Mouse (Mus musculus) liver, embryonic 12.5 days (tissue): ENCODE data around the gene Dnajc10. TPM values are rescaled to one million over a fixed set of nuclear protein-coding genes. Genes with fewer than 3 reads are reported as not detected.

ENCODE experiments used
- ATAC-seq: fragments of 200-750 bp; cut with Nextera tagmentation; 2 replicates; pipeline ENCODE4 v1.8.0; 2017; ENCODE audit warnings: moderate number of reproducible peaks, mild to moderate bottlenecking, moderate library complexity
- H3K27ac ChIP-seq: fragments of 300-500 bp; sonication (generic); 2 replicates; pipeline ENCODE4 v1.5.1; 2016; ENCODE audit warnings: mild to moderate bottlenecking
- H3K27me3 ChIP-seq: fragments of 300-500 bp; sonication (generic); replicated peaks from 2 replicates; pipeline ENCODE4 v1.6.1; 2016; ENCODE audit warnings: mild to moderate bottlenecking, moderate library complexity
- H3K36me3 ChIP-seq: fragments of 300-500 bp; sonication (generic); 2 replicates; pipeline ENCODE4 v1.6.1; 2016; ENCODE audit warnings: mild to moderate bottlenecking, moderate library complexity
- H3K4me1 ChIP-seq: fragments of 300-500 bp; sonication (generic); 2 replicates; pipeline ENCODE4 v1.6.1; 2016
- H3K4me2 ChIP-seq: fragments of 300-500 bp; sonication (generic); 2 replicates; pipeline ENCODE4 v1.6.1; 2016; ENCODE audit warnings: mild to moderate bottlenecking, moderate library complexity
- H3K4me3 ChIP-seq: fragments of 300-500 bp; sonication (generic); 2 replicates; pipeline ENCODE4 v1.5.1; 2016; ENCODE audit warnings: mild to moderate bottlenecking, moderate library complexity
- H3K9ac ChIP-seq: fragments of 300-500 bp; sonication (generic); 2 replicates; pipeline ENCODE4 v1.6.1; 2016; ENCODE audit warnings: mild to moderate bottlenecking, moderate library complexity
- H3K9me3 ChIP-seq: fragments of 300-500 bp; sonication (generic); replicated peaks from 2 replicates; pipeline ENCODE4 v1.6.1; 2016; ENCODE audit warnings: mild to moderate bottlenecking, moderate library complexity
- WGBS: fragments of 180-500 bp; shearing (Covaris S2); methylation state at CpG from one replicate; pipeline ENCODE4 v1.1.7; 2016; ENCODE audit not compliant: insufficient replicate concordance; 5-methylcytosine and 5-hydroxymethylcytosine counted together
- polyA plus RNA-seq: library from polyadenylated mRNA; unstranded; fragments of >200 nt; fragmentation: Nextera tagmentation; extraction: Ambion mirVana; gene quantifications from 2 replicates; pipeline ENCODE4 v1.2.1, GENCODE M21; 2016

The Dnajc10 gene
- polyA plus RNA-seq, 1 experiment from 2014 or later, result 28.9 TPM

- Histone ChIP-seq H3K27ac (no peak overlapping the region), H3K4me1 (no peaks in the 10 kb centered on the region), H3K9ac (no peak overlapping the region), H3K4me3 (no peak overlapping the region), H3K4me2 (no peak overlapping the region), H3K9me3 (no peaks in the 10 kb centered on the region), H3K27me3 (no peaks in the 10 kb centered on the region), H3K36me3 (no peaks in the 10 kb centered on the region)
- WGBS, result 75% methylated on average over 2 of the region's 2 CpGs
- ATAC-seq, result no peak
These were observed 11.3 kb upstream of the Dnajc10 start for GRCm38 (mm10) chr2:80303957-80304356.

DNA sequence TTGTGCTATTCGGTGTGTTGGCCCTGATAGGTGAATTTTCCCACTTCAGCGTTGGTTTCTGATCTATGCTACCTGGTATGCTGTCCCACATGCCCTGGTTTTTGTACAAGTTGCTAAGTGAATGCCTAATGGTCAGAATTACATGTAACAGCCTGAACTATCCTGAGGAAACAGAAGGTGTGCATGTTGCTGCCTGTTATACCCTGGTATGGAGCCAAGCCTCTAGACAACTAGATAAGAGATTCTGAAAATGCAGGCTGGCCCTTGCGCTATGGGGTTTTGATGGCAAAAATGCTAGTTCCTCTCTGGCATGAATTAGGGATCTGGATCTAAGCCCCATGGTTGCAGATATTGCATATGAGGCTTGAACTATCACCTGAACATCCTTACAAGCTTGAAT, 7.6 kb upstream of the Dnajc10 start:
- Histone ChIP-seq H3K27me3 (0 out of 2 replicates have a peak, but pooled peaks cover 8% of the 10 kb centered on the region), H3K27ac (no peak overlapping the region), H3K9ac (no peak overlapping the region), H3K4me2 (no peak overlapping the region), H3K4me1 (no peaks in the 10 kb centered on the region), H3K4me3 (no peak overlapping the region), H3K9me3 (no peaks in the 10 kb centered on the region), H3K36me3 (no peaks in the 10 kb centered on the region)
- 65% methylated on average over 3 of the region's 3 CpGs for WGBS
- no peak for ATAC-seq

GRCm38 (mm10) chr2:80309775-80310174, 5.5 kb upstream of the Dnajc10 start:
- Histone ChIP-seq H3K9me3 (no peaks in the 10 kb centered on the region), H3K4me2 (no peak overlapping the region), H3K4me1 (peaks cover 2% of the 10 kb centered on the region), H3K27me3 (0 out of 2 replicates have a peak, but pooled peaks cover 8% of the 10 kb centered on the region), H3K4me3 (no peak overlapping the region), H3K27ac (no peak overlapping the region), H3K36me3 (no peaks in the 10 kb centered on the region), H3K9ac (no peak overlapping the region)
- WGBS, result 70% methylated on average over 4 of the region's 4 CpGs
- no peak for ATAC-seq

DNA sequence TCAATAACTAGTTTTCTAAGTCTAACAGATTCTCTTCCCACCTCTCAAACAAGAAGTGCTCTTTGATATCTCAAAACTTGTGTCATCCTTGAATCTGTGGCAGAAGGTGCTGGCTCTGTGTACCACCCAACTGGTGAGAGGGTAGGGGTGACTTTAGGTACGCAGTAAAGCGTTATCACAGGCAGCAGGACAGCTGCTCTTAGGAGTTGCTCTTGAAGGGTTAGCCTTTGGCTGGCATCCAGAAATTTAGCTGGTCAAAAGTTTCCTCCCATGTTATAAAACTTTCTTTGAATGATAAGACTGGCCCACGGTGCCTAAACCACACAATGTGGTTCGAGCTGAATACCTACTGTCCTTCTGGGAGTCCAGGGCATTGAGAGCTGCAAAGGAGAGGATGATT, 4.5 kb upstream of the Dnajc10 start:
- H3K4me3 ChIP-seq, result no peak overlapping the region
- 0 out of 2 replicates have a peak, but pooled peaks cover 8% of the 10 kb centered on the region for H3K27me3 ChIP-seq
- no peaks in the 10 kb centered on the region for H3K9me3 ChIP-seq
- H3K4me2 ChIP-seq, result no peak overlapping the region
- 46% methylated on average over 4 of the region's 4 CpGs for WGBS
- H3K36me3 ChIP-seq, result no peaks in the 10 kb centered on the region
- ATAC-seq, result no peak
- peaks cover 5% of the 10 kb centered on the region for H3K4me1 ChIP-seq
- no peak overlapping the region for H3K9ac ChIP-seq
- H3K27ac ChIP-seq, result no peak overlapping the region

GRCm38 (mm10) chr2:80311350-80311749, 3.9 kb upstream of the Dnajc10 start:
- Histone ChIP-seq H3K4me1 (peaks cover 10% of the 10 kb centered on the region), H3K4me2 (no peak overlapping the region), H3K27me3 (0 out of 2 replicates have a peak, but pooled peaks cover 8% of the 10 kb centered on the region), H3K4me3 (no peak overlapping the region), H3K9ac (no peak overlapping the region), H3K27ac (no peak overlapping the region), H3K9me3 (no peaks in the 10 kb centered on the region), H3K36me3 (no peaks in the 10 kb centered on the region)
- ATAC-seq, result no peak
- WGBS, result 52% methylated on average over 4 of the region's 4 CpGs

DNA sequence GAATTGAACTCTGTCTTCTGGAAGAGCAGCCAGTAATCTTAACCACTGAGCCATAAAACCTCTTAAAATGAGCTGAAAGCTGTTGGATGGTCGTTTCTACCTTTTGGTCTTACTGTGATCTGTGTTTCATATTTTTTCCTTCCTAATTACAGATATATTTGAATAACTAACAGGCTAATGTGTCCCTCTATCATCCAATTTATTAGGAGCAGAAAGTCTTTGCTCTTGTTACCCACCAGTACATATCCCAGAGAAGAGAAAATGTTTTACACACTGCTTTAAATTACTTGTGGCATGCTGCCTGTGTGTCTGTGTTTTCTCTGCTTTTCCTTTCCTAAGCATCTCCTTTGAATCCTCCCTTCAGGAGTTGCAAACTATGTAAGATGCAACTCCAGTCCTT, 1.1 kb upstream of the Dnajc10 start:
- 45% methylated on average over 1 of the region's 1 CpGs for WGBS
- Histone ChIP-seq H3K4me3 (no peak overlapping the region), H3K4me1 (peaks cover 17% of the 10 kb centered on the region), H3K27me3 (0 out of 2 replicates have a peak, but pooled peaks cover 8% of the 10 kb centered on the region), H3K9ac (no peak overlapping the region), H3K36me3 (peaks cover 16% of the 10 kb centered on the region), H3K4me2 (no peak overlapping the region), H3K9me3 (no peaks in the 10 kb centered on the region), H3K27ac (no peak overlapping the region)
- no peak for ATAC-seq

DNA sequence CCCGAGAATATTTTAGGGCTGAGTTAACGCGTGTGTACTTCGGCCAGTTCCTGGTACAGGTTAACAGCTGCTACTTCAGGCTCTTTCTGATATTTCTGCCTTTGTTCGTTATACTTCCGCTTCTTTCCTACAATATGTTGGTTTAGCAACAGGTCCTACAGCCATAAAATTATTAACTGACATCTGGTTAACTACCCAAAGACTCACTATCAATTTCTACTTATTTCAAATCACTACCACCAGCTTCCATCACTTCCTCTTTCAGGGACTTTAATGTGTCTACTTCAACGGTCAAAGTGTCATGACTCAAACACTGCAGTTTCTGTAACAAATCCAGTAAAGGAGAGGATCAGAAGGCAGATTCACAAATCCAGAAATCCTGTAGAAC, 418 bp upstream of the Dnajc10 start:
- H3K9ac ChIP-seq, result peak overlapping the region; percentile 86
- 44% methylated on average over 7 of the region's 7 CpGs for WGBS

GRCm38 (mm10) chr2:80322878-80323277, 7.6 kb downstream of the Dnajc10 start:
- 84% methylated on average over 4 of the region's 4 CpGs for WGBS
- no peak overlapping the region for H3K4me2 ChIP-seq
- no peaks in the 10 kb centered on the region for H3K4me1 ChIP-seq
- H3K27me3 ChIP-seq, result no peaks in the 10 kb centered on the region
- no peak overlapping the region for H3K27ac ChIP-seq
- peaks cover 66% of the 10 kb centered on the region for H3K36me3 ChIP-seq
- no peak overlapping the region for H3K9ac ChIP-seq
- H3K4me3 ChIP-seq, result no peak overlapping the region
- no peaks in the 10 kb centered on the region for H3K9me3 ChIP-seq
- ATAC-seq, result no peak

More for the DNA sequence above, 418 bp upstream of the Dnajc10 start:
- Histone ChIP-seq H3K4me3 (peak overlapping the region; percentile 85), H3K36me3 (peaks cover 20% of the 10 kb centered on the region), H3K4me1 (peaks cover 17% of the 10 kb centered on the region), H3K27me3 (0 out of 2 replicates have a peak, but pooled peaks cover 8% of the 10 kb centered on the region), H3K9me3 (no peaks in the 10 kb centered on the region), H3K4me2 (peak overlapping the region; percentile 86), H3K27ac (peak overlapping the region; percentile 96)
- ATAC-seq, result no peak

- no peak for ATAC-seq
- Histone ChIP-seq H3K4me3 (no peak overlapping the region), H3K9ac (no peak overlapping the region), H3K27ac (no peak overlapping the region), H3K36me3 (peaks cover 66% of the 10 kb centered on the region), H3K27me3 (no peaks in the 10 kb centered on the region), H3K4me1 (no peaks in the 10 kb centered on the region), H3K9me3 (no peaks in the 10 kb centered on the region), H3K4me2 (no peak overlapping the region)
- WGBS, result 87% methylated on average over 2 of the region's 2 CpGs
These were observed 10.5 kb downstream of the Dnajc10 start for GRCm38 (mm10) chr2:80325779-80326178.

GRCm38 (mm10) chr2:80327272-80327671, 12.0 kb downstream of the Dnajc10 start:
- WGBS, result 77% methylated on average over 6 of the region's 6 CpGs
- no peak overlapping the region for H3K4me2 ChIP-seq
- no peaks in the 10 kb centered on the region for H3K4me1 ChIP-seq
- H3K9ac ChIP-seq, result no peak overlapping the region
- H3K4me3 ChIP-seq, result no peak overlapping the region
- H3K9me3 ChIP-seq, result no peaks in the 10 kb centered on the region
- no peak overlapping the region for H3K27ac ChIP-seq
- no peaks in the 10 kb centered on the region for H3K27me3 ChIP-seq
- H3K36me3 ChIP-seq, result peaks cover 61% of the 10 kb centered on the region
- ATAC-seq, result no peak

GRCm38 (mm10) chr2:80328961-80329653, 13.8 kb downstream of the Dnajc10 start:
- 84% methylated on average over 7 of the region's 7 CpGs for WGBS
- H3K9me3 ChIP-seq, result no peaks in the 10 kb centered on the region
- no peaks in the 10 kb centered on the region for H3K27me3 ChIP-seq
- H3K4me1 ChIP-seq, result no peaks in the 10 kb centered on the region
- H3K27ac ChIP-seq, result no peak overlapping the region
- H3K4me3 ChIP-seq, result no peak overlapping the region
- H3K36me3 ChIP-seq, result peaks cover 63% of the 10 kb centered on the region
- H3K9ac ChIP-seq, result no peak overlapping the region
- ATAC-seq, result no peak
- H3K4me2 ChIP-seq, result no peak overlapping the region

GRCm38 (mm10) chr2:80340537-80340936, 25.3 kb downstream of the Dnajc10 start:
- Histone ChIP-seq H3K9ac (no peak overlapping the region), H3K4me2 (no peak overlapping the region), H3K27me3 (no peaks in the 10 kb centered on the region), H3K9me3 (no peaks in the 10 kb centered on the region), H3K4me1 (no peaks in the 10 kb centered on the region), H3K36me3 (peaks cover 85% of the 10 kb centered on the region), H3K4me3 (no peak overlapping the region), H3K27ac (no peak overlapping the region)
- 91% methylated on average over 9 of the region's 9 CpGs for WGBS
- ATAC-seq, result no peak

- no peak for ATAC-seq
- Histone ChIP-seq H3K27ac (no peak overlapping the region), H3K9ac (no peak overlapping the region), H3K9me3 (no peaks in the 10 kb centered on the region), H3K4me1 (no peaks in the 10 kb centered on the region), H3K4me3 (no peak overlapping the region), H3K27me3 (no peaks in the 10 kb centered on the region), H3K36me3 (peaks cover 40% of the 10 kb centered on the region), H3K4me2 (no peak overlapping the region)
- 72% methylated on average over 4 of the region's 4 CpGs for WGBS
These were observed 39.3 kb downstream of the Dnajc10 start for GRCm38 (mm10) chr2:80354531-80354930.
